Mouse (Mus musculus): ENCODE measurements around the gene Psmg3. TPM values are rescaled to one million over a fixed set of nuclear protein-coding genes. Genes with fewer than 3 reads are reported as not detected.

The Psmg3 gene
- polyA plus RNA-seq, 1 experiment from 2014 or later, result 81.9 TPM

DNA sequence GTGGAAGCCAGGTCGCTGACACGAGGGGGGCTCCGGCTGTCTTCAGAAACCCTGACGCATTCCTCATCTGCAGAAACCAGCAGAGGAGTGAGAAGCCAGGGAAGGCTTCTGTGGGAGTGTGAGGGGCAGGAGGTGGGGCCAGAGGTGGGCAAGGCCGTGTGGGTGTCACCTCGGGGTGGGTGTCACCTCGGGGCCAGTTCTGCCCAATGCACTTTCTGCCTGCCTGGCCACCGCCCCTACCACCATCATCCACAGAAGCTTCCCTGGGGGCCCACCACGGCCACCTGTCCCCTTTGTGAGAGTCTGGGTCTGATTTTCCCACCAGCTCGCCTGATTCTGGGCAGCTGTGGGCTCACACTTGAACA is 13.6 kb downstream of the Psmg3 start:
- Histone ChIP-seq H3K36me3 (no peaks in the 10 kb centered on the region), H3K27me3 (peaks cover 41% of the 10 kb centered on the region), H3K4me2 (replicated peaks) (no peak overlapping the region), H3K9ac (replicated peaks) (no peak overlapping the region), H3K9me3 (no peaks in the 10 kb centered on the region), H3K4me1 (replicated peaks) (no peaks in the 10 kb centered on the region), H3K27ac (no peak overlapping the region), H3K4me3 (replicated peaks) (no peak overlapping the region)
- ATAC-seq, result no peak
- 47% methylated on average over 10 of the region's 10 CpGs for WGBS

DNA sequence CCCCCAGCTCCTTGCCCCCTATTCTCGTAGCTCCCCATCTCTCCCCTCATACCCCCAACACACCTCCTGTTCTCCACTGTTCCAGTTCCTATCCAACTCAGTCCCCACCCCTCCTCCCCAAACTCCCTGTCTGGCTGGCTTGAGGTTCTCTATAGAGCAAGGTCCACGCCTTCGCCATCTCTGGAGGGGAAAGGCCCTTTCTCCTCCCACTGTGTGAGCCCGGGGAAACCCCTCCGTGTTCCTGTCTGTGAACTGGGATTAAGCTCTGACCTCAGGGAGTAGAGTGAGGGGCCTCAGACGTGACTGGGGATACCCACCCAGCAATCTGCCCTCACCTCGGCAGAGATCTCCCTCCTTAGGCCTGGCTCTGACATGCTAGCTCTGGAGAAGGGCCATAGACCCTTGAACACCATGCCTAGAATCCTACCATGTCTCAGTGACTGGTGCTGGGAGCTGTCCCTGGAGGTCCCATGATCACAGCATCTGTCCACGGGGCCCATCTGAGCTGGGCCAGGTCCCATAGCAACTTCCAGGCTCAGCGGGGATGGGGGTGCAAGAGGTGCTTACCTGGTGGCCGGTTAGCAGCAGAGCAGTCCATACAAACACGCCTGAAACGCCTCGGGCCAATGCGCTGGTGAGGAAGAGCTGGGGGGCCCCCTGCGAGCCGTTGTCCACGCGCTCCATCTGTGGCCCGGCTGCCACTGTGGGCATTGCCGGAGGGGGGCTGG is 14.1 kb downstream of the Psmg3 start:
- no peaks in the 10 kb centered on the region for H3K9me3 ChIP-seq
- H3K4me3 ChIP-seq (replicated peaks), result no peak overlapping the region
- no peaks in the 10 kb centered on the region for H3K4me1 ChIP-seq (replicated peaks)
- H3K9ac ChIP-seq (replicated peaks), result no peak overlapping the region
- 66% methylated on average over 20 of the region's 20 CpGs for WGBS
- no peak for ATAC-seq
- peaks cover 41% of the 10 kb centered on the region for H3K27me3 ChIP-seq
- no peak overlapping the region for H3K27ac ChIP-seq
- H3K4me2 ChIP-seq (replicated peaks), result no peak overlapping the region
- no peaks in the 10 kb centered on the region for H3K36me3 ChIP-seq

DNA sequence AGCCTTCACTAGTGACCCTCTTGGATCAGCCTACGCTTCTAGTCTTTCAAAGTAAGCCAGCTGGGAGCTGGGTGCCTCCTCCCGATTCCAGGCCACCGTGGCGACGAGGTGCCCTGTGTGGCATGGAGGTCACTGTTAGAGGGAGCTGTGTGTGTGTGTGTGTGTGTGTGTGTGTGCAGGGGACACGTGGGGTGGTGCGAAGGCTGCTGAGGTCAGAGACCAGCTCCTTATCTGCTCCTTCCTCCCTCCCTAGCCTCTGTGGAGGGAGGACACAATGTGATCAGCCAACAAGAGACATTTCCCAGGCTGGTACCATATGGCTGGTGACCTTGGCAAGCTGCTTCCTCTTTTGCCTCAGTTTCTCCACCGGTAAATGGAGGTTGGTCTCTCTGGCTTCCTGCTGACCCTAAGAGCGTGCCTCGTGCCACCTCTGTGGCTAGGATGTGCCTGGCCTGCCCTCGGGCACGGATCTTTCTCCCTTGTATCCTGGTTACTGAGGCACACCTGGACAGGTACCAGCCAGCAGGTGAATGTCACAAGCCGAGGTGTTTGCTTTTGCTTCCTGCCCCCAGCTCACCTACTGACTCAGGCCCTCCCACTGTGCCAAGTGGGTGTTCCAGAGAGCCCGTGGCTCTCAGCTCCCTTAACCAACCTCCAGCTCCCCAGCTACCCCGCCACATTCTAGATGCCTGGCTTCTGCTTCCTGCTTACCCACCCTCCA is 14.8 kb downstream of the Psmg3 start:
- no peak overlapping the region for H3K9ac ChIP-seq (replicated peaks)
- no peak for ATAC-seq
- H3K4me3 ChIP-seq (replicated peaks), result no peak overlapping the region
- H3K4me1 ChIP-seq (replicated peaks), result no peaks in the 10 kb centered on the region
- WGBS, result 82% methylated on average over 15 of the region's 15 CpGs
- H3K4me2 ChIP-seq (replicated peaks), result no peak overlapping the region
- H3K27ac ChIP-seq, result no peak overlapping the region
- H3K27me3 ChIP-seq, result peaks cover 41% of the 10 kb centered on the region
- H3K9me3 ChIP-seq, result no peaks in the 10 kb centered on the region
- H3K36me3 ChIP-seq, result no peaks in the 10 kb centered on the region

- 56% methylated on average over 4 of the region's 4 CpGs for WGBS
- Histone ChIP-seq H3K4me1 (replicated peaks) (peaks cover 1% of the 10 kb centered on the region), H3K4me2 (replicated peaks) (no peak overlapping the region), H3K4me3 (replicated peaks) (no peak overlapping the region), H3K9ac (replicated peaks) (no peak overlapping the region), H3K36me3 (no peaks in the 10 kb centered on the region), H3K27ac (no peak overlapping the region), H3K27me3 (peaks cover 28% of the 10 kb centered on the region), H3K9me3 (no peaks in the 10 kb centered on the region)
- no peak for ATAC-seq
Observed at GRCm38 (mm10) chr5:139809397-139809796, 17.3 kb downstream of the Psmg3 start.

GRCm38 (mm10) chr5:139805924-139806323 is 20.8 kb downstream of the Psmg3 start:
- Histone ChIP-seq H3K4me1 (replicated peaks) (peaks cover 16% of the 10 kb centered on the region), H3K27ac (no peak overlapping the region), H3K27me3 (0 out of 2 replicates have a peak, but pooled peaks cover 2% of the 10 kb centered on the region), H3K9me3 (no peaks in the 10 kb centered on the region), H3K9ac (replicated peaks) (no peak overlapping the region), H3K4me2 (replicated peaks) (no peak overlapping the region), H3K4me3 (replicated peaks) (no peak overlapping the region), H3K36me3 (peaks cover 11% of the 10 kb centered on the region)
- no peak for ATAC-seq
- 92% methylated on average over 8 of the region's 8 CpGs for WGBS

GRCm38 (mm10) chr5:139804573-139805111 is 22.0 kb downstream of the Psmg3 start:
- Histone ChIP-seq H3K4me3 (replicated peaks) (no peak overlapping the region), H3K27ac (no peak overlapping the region), H3K9me3 (no peaks in the 10 kb centered on the region), H3K4me1 (replicated peaks) (peaks cover 18% of the 10 kb centered on the region), H3K4me2 (replicated peaks) (no peak overlapping the region), H3K36me3 (peaks cover 24% of the 10 kb centered on the region), H3K27me3 (0 out of 2 replicates have a peak, but pooled peaks cover 2% of the 10 kb centered on the region), H3K9ac (replicated peaks) (no peak overlapping the region)
- no peak for ATAC-seq
- 91% methylated on average over 11 of the region's 11 CpGs for WGBS

DNA sequence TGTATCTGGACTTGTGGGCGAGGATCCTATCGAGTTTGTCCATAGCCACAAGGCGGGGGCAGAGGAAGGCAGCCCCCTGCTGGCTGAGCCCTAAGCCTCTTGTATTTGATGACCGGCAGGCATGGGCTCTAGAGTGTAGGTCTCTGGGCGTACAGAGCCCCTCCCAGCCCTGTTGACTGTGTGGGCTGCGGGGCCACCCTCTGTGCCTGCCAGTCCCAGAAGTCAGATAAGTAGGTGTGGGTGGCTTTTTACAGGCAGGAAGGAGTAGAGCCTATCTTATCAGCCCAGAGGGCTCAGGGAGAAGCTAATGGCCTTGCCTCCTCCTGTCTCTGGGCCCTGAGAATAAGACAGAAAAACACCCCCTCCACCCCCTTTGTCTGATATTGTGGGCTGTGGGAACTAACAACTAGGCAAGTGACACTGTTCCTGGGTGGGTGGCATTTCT is 22.6 kb downstream of the Psmg3 start:
- Histone ChIP-seq H3K9ac (replicated peaks) (no peak overlapping the region), H3K4me2 (replicated peaks) (0 out of 2 replicates have a peak overlapping the region, but pooled peaks have one; percentile 7)

GRCm38 (mm10) chr5:139803601-139804102 is 23.0 kb downstream of the Psmg3 start:
- Histone ChIP-seq H3K4me3 (replicated peaks) (no peak overlapping the region), H3K9me3 (no peaks in the 10 kb centered on the region), H3K4me1 (replicated peaks) (peaks cover 27% of the 10 kb centered on the region), H3K27ac (no peak overlapping the region), H3K9ac (replicated peaks) (no peak overlapping the region), H3K27me3 (0 out of 2 replicates have a peak, but pooled peaks cover 2% of the 10 kb centered on the region), H3K4me2 (replicated peaks) (peak overlapping the region; percentile 7; the same call in 1 of the 2 replicates), H3K36me3 (peaks cover 27% of the 10 kb centered on the region)
- 12% methylated on average over 12 of the region's 12 CpGs for WGBS
- ATAC-seq, result peak; percentile 70

More for the DNA sequence above, 22.6 kb downstream of the Psmg3 start:
- H3K27ac ChIP-seq, result no peak overlapping the region
- 0 out of 2 replicates have a peak, but pooled peaks cover 2% of the 10 kb centered on the region for H3K27me3 ChIP-seq
- WGBS, result 2% methylated on average over 6 of the region's 6 CpGs
- H3K9me3 ChIP-seq, result no peaks in the 10 kb centered on the region
- H3K4me1 ChIP-seq (replicated peaks), result peaks cover 22% of the 10 kb centered on the region
- peaks cover 27% of the 10 kb centered on the region for H3K36me3 ChIP-seq
- peak; percentile 41; the same call in 1 of the 2 replicates for ATAC-seq
- H3K4me3 ChIP-seq (replicated peaks), result no peak overlapping the region

DNA sequence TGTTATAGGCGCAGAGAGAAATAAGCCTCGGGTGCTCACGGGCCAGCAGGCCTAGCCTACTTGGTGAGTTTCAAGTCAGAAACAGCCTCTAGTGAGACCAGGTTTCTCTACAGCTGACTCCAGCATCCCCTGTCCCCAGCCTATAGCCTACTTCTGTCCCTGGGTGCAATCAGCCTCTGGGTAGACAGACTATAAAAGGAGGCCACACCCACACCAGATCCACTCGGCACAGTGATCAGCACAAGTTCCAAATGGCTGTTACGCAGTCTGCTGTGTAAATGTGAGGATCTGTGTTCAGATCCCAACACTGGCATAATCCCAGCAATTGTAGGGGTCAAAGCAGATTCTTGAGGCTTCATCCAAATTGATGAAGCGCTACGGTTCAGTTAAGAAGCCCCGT is 23.5 kb downstream of the Psmg3 start:
- Histone ChIP-seq H3K36me3 (peaks cover 27% of the 10 kb centered on the region), H3K4me2 (replicated peaks) (no peak overlapping the region), H3K9me3 (no peaks in the 10 kb centered on the region), H3K27me3 (0 out of 2 replicates have a peak, but pooled peaks cover 2% of the 10 kb centered on the region), H3K4me1 (replicated peaks) (peaks cover 32% of the 10 kb centered on the region), H3K9ac (replicated peaks) (no peak overlapping the region), H3K4me3 (replicated peaks) (no peak overlapping the region), H3K27ac (no peak overlapping the region)
- ATAC-seq, result no peak
- WGBS, result 78% methylated on average over 8 of the region's 8 CpGs

DNA sequence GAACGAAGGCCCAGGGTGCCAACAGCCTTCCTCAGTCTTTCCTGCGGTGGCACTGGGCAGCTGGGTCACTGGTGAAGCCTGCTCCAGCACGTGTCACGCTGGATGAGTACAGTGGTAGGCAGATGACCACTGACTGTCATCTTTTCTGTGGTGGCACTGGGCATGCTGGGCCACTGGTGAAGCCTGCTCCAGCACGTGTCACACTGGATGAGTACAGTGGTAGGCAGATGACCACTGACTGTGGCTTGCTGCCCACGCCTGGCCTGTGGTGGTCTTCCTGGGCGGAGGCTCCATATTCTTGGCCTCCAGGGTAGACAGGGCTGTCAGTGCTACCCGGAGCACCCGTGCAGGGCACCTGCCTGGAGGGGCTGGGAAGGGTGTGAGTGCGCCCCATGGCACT is 24.8 kb downstream of the Psmg3 start:
- no peak for ATAC-seq

GRCm38 (mm10) chr5:139801231-139801630 is 25.5 kb downstream of the Psmg3 start:
- H3K4me3 ChIP-seq (replicated peaks), result no peak overlapping the region
- H3K36me3 ChIP-seq, result peaks cover 27% of the 10 kb centered on the region
- no peak overlapping the region for H3K9ac ChIP-seq (replicated peaks)
- no peak for ATAC-seq
- H3K27ac ChIP-seq, result no peak overlapping the region
- no peak overlapping the region for H3K4me2 ChIP-seq (replicated peaks)
- H3K4me1 ChIP-seq (replicated peaks), result peaks cover 51% of the 10 kb centered on the region
- H3K9me3 ChIP-seq, result no peaks in the 10 kb centered on the region
- 0 out of 2 replicates have a peak, but pooled peaks cover 2% of the 10 kb centered on the region for H3K27me3 ChIP-seq
- 97% methylated on average over 8 of the region's 8 CpGs for WGBS

More for the DNA sequence above, 24.8 kb downstream of the Psmg3 start:
- H3K4me2 ChIP-seq (replicated peaks), result no peak overlapping the region
- H3K9me3 ChIP-seq, result no peaks in the 10 kb centered on the region
- H3K27ac ChIP-seq, result no peak overlapping the region
- H3K4me3 ChIP-seq (replicated peaks), result no peak overlapping the region
- H3K27me3 ChIP-seq, result 0 out of 2 replicates have a peak, but pooled peaks cover 2% of the 10 kb centered on the region
- peaks cover 44% of the 10 kb centered on the region for H3K4me1 ChIP-seq (replicated peaks)
- WGBS, result 91% methylated on average over 10 of the region's 10 CpGs
- peaks cover 27% of the 10 kb centered on the region for H3K36me3 ChIP-seq
- no peak overlapping the region for H3K9ac ChIP-seq (replicated peaks)
